Mouse (Mus musculus): ENCODE measurements around the gene Tns1. TPM values are rescaled to one million over a fixed set of nuclear protein-coding genes. Genes with fewer than 3 reads are reported as not detected.

Tns1 gene
- polyA plus RNA-seq, 1 experiment, result 111 TPM

- Histone ChIP-seq H3K27me3 (ENCODE audit: control insufficient read depth, insufficient read depth, insufficient read length) (no peaks in the 10 kb centered on the region), H3K4me2 (ENCODE audit: low read depth) (no peak overlapping the region), H3K36me3 (ENCODE audit: control insufficient read depth, insufficient read depth) (no peaks in the 10 kb centered on the region), H3ac (ENCODE audit: control insufficient read depth, insufficient read length) (no peak overlapping the region), H3K79me2 (ENCODE audit: control insufficient read depth, insufficient read depth) (peaks cover 16% of the 10 kb centered on the region), H3K4me3 (no peak overlapping the region)
- TF ChIP-seq USF1 (IDR thresholded peaks at IDR 0.05; ENCODE audit: low read depth) (no peak), MYOD1 (IDR thresholded peaks at IDR 0.05; ENCODE audit: control insufficient read depth in 1 of 3, insufficient read length in 2 of 3, low read depth in 2 of 3) (peak in 1 of 3 experiments; percentile 25), MYOG (IDR thresholded peaks at IDR 0.05; ENCODE audit: control insufficient read depth in 1 of 3, insufficient read depth in 1 of 3, insufficient read length in 2 of 3, low read depth in 2 of 3) (peak in 1 of 3 experiments; percentile 63)
Observed at GRCm38 (mm10) chr1:74055552-74055951, 68.7 kb downstream of the Tns1 start.

GRCm38 (mm10) chr1:74054471-74054870 is 69.8 kb downstream of the Tns1 start:
- H3K4me2 ChIP-seq (ENCODE audit: low read depth), result no peak overlapping the region
- H3K79me2 ChIP-seq (ENCODE audit: control insufficient read depth, insufficient read depth), result peaks cover 16% of the 10 kb centered on the region
- no peak for TF ChIP-seq E2F4 (IDR thresholded peaks at IDR 0.05; ENCODE audit: insufficient read depth)
- no peak for TF ChIP-seq REST (IDR thresholded peaks at IDR 0.05; ENCODE audit: insufficient read depth, insufficient read length)
- TF ChIP-seq USF1 (IDR thresholded peaks at IDR 0.05; ENCODE audit: low read depth), result no peak
- no peak for TF ChIP-seq CEBPB (IDR thresholded peaks at IDR 0.05; ENCODE audit: insufficient read depth, poor library complexity, severe bottlenecking)
- TF ChIP-seq MYOD1 (IDR thresholded peaks at IDR 0.05; ENCODE audit: control insufficient read depth in 1 of 3, insufficient read length in 2 of 3, low read depth in 2 of 3), result no peak
- no peak for TF ChIP-seq TCF3 (IDR thresholded peaks at IDR 0.05; ENCODE audit: insufficient read length, low read depth)
- no peak for TF ChIP-seq POLR2AphosphoS2 (IDR thresholded peaks at IDR 0.05; ENCODE audit: insufficient read length, low read depth)
- no peak for TF ChIP-seq SRF (IDR thresholded peaks at IDR 0.05; ENCODE audit: control insufficient read depth, insufficient read length, low read depth)
- TF ChIP-seq TCF12 (IDR thresholded peaks at IDR 0.05; ENCODE audit: insufficient read depth, poor library complexity, severe bottlenecking), result no peak
- no peak for TF ChIP-seq POLR2A (IDR thresholded peaks at IDR 0.05; ENCODE audit: insufficient read length, low read depth)
- no peak for TF ChIP-seq MYOG (IDR thresholded peaks at IDR 0.05; ENCODE audit: control insufficient read depth in 1 of 3, insufficient read depth in 1 of 3, insufficient read length in 2 of 3, low read depth in 2 of 3)

GRCm38 (mm10) chr1:74054007-74054406 is 70.2 kb downstream of the Tns1 start:
- no peak overlapping the region for H3ac ChIP-seq (ENCODE audit: control insufficient read depth, insufficient read length)
- peaks cover 16% of the 10 kb centered on the region for H3K79me2 ChIP-seq (ENCODE audit: control insufficient read depth, insufficient read depth)
- H3K36me3 ChIP-seq (ENCODE audit: control insufficient read depth, insufficient read depth), result no peaks in the 10 kb centered on the region
- H3K4me3 ChIP-seq, result no peak overlapping the region
- H3K27me3 ChIP-seq (ENCODE audit: control insufficient read depth, insufficient read depth, insufficient read length), result no peaks in the 10 kb centered on the region
- H3K4me2 ChIP-seq (ENCODE audit: low read depth), result no peak overlapping the region
- no peak for TF ChIP-seq MYOD1 (IDR thresholded peaks at IDR 0.05; ENCODE audit: control insufficient read depth in 1 of 3, insufficient read length in 2 of 3, low read depth in 2 of 3)
- peak in 1 of 3 experiments; percentile 40 for TF ChIP-seq MYOG (IDR thresholded peaks at IDR 0.05; ENCODE audit: control insufficient read depth in 1 of 3, insufficient read depth in 1 of 3, insufficient read length in 2 of 3, low read depth in 2 of 3)
- TF ChIP-seq USF1 (IDR thresholded peaks at IDR 0.05; ENCODE audit: low read depth), result no peak
- TF ChIP-seq POLR2AphosphoS2 (IDR thresholded peaks at IDR 0.05; ENCODE audit: insufficient read length, low read depth), result no peak
- no peak for TF ChIP-seq TCF3 (IDR thresholded peaks at IDR 0.05; ENCODE audit: insufficient read length, low read depth)
- TF ChIP-seq CEBPB (IDR thresholded peaks at IDR 0.05; ENCODE audit: insufficient read depth, poor library complexity, severe bottlenecking), result no peak

More at GRCm38 (mm10) chr1:74054471-74054870, 69.8 kb downstream of the Tns1 start:
- H3K27me3 ChIP-seq (ENCODE audit: control insufficient read depth, insufficient read depth, insufficient read length), result no peaks in the 10 kb centered on the region
- no peaks in the 10 kb centered on the region for H3K36me3 ChIP-seq (ENCODE audit: control insufficient read depth, insufficient read depth)
- no peak overlapping the region for H3ac ChIP-seq (ENCODE audit: control insufficient read depth, insufficient read length)
- H3K4me3 ChIP-seq, result no peak overlapping the region

GRCm38 (mm10) chr1:74053068-74053467 is 71.2 kb downstream of the Tns1 start:
- H3K4me3 ChIP-seq, result no peak overlapping the region
- H3ac ChIP-seq (ENCODE audit: control insufficient read depth, insufficient read length), result no peak overlapping the region
- no peaks in the 10 kb centered on the region for H3K27me3 ChIP-seq (ENCODE audit: control insufficient read depth, insufficient read depth, insufficient read length)
- no peaks in the 10 kb centered on the region for H3K36me3 ChIP-seq (ENCODE audit: control insufficient read depth, insufficient read depth)
- H3K79me2 ChIP-seq (ENCODE audit: control insufficient read depth, insufficient read depth), result peaks cover 16% of the 10 kb centered on the region
- no peak for TF ChIP-seq MYOG (IDR thresholded peaks at IDR 0.05; ENCODE audit: control insufficient read depth in 1 of 3, insufficient read depth in 1 of 3, insufficient read length in 2 of 3, low read depth in 2 of 3)
- no peak for TF ChIP-seq MAX (IDR thresholded peaks at IDR 0.05; ENCODE audit: low read depth)
- TF ChIP-seq CEBPB (IDR thresholded peaks at IDR 0.05; ENCODE audit: insufficient read depth, poor library complexity, severe bottlenecking), result no peak
- H3K4me2 ChIP-seq (ENCODE audit: low read depth), result no peak overlapping the region

- Histone ChIP-seq H3K4me3 (no peak overlapping the region), H3K79me2 (ENCODE audit: control insufficient read depth, insufficient read depth) (peaks cover 10% of the 10 kb centered on the region), H3K27me3 (ENCODE audit: control insufficient read depth, insufficient read depth, insufficient read length) (no peaks in the 10 kb centered on the region), H3K36me3 (ENCODE audit: control insufficient read depth, insufficient read depth) (no peaks in the 10 kb centered on the region), H3K4me2 (ENCODE audit: low read depth) (no peak overlapping the region), H3ac (ENCODE audit: control insufficient read depth, insufficient read length) (no peak overlapping the region)
- no peak for TF ChIP-seq MYOG (IDR thresholded peaks at IDR 0.05; ENCODE audit: control insufficient read depth in 1 of 3, insufficient read depth in 1 of 3, insufficient read length in 2 of 3, low read depth in 2 of 3)
- TF ChIP-seq TCF3 (IDR thresholded peaks at IDR 0.05; ENCODE audit: insufficient read length, low read depth), result no peak
- TF ChIP-seq REST (IDR thresholded peaks at IDR 0.05; ENCODE audit: insufficient read depth, insufficient read length), result no peak
- no peak for TF ChIP-seq CEBPB (IDR thresholded peaks at IDR 0.05; ENCODE audit: insufficient read depth, poor library complexity, severe bottlenecking)
- no peak for TF ChIP-seq SRF (IDR thresholded peaks at IDR 0.05; ENCODE audit: control insufficient read depth, insufficient read length, low read depth)
- no peak for TF ChIP-seq E2F4 (IDR thresholded peaks at IDR 0.05; ENCODE audit: insufficient read depth)
- no peak for TF ChIP-seq USF1 (IDR thresholded peaks at IDR 0.05; ENCODE audit: low read depth)
- no peak for TF ChIP-seq MYOD1 (IDR thresholded peaks at IDR 0.05; ENCODE audit: control insufficient read depth in 1 of 3, insufficient read length in 2 of 3, low read depth in 2 of 3)
- TF ChIP-seq MAX (IDR thresholded peaks at IDR 0.05; ENCODE audit: low read depth), result no peak
- TF ChIP-seq POLR2AphosphoS2 (IDR thresholded peaks at IDR 0.05; ENCODE audit: insufficient read length, low read depth), result no peak
- no peak for TF ChIP-seq POLR2A (IDR thresholded peaks at IDR 0.05; ENCODE audit: insufficient read length, low read depth)
- no peak for TF ChIP-seq TCF12 (IDR thresholded peaks at IDR 0.05; ENCODE audit: insufficient read depth, poor library complexity, severe bottlenecking)
Observed at GRCm38 (mm10) chr1:74051349-74051748, 72.9 kb downstream of the Tns1 start.
